Mouse (Mus musculus): ENCODE data around the gene Snx29.

GRCm38 (mm10) chr16:11460210-11460609 is 137.5 kb downstream of the Snx29 start:
- TF ChIP-seq POLR2A (IDR thresholded peaks at IDR 0.05; ENCODE audit: borderline replicate concordance, extremely low read depth, insufficient read depth, insufficient read length, poor library complexity, severe bottlenecking) (no peak), CTCF (IDR thresholded peaks at IDR 0.05; ENCODE audit: borderline replicate concordance, extremely low read depth, insufficient read depth, insufficient read length) (no peak)
